Mouse (Mus musculus) ES-E14 (cell line): ENCODE measurements around the gene Gh. TPM values are rescaled to one million over a fixed set of nuclear protein-coding genes. Genes with fewer than 3 reads are reported as not detected.

Source experiments
- DNase-seq: peaks from one replicate; pipeline ENCODE4 v3.0.0-alpha.2; 2013; ENCODE audit warnings: low read depth, low spot score
- H3K27ac ChIP-seq: 2 replicates; pipeline ENCODE4 v1.5.1; 2012; ENCODE audit warnings: low read depth, mild to moderate bottlenecking, low read length, moderate library complexity, mixed read lengths; ENCODE audit not compliant: poor library complexity, insufficient read depth, severe bottlenecking
- H3K36me3 ChIP-seq: 2 replicates; pipeline ENCODE4 v1.6.1; 2012; ENCODE audit warnings: mild to moderate bottlenecking, low read length, moderate library complexity, mixed read lengths; ENCODE audit not compliant: control insufficient read depth, poor library complexity, insufficient read depth, severe bottlenecking
- H3K4me1 ChIP-seq, 2 experiments: fragments of 150-350 bp in 1 of 2; sonication (generic) in 1 of 2; 2 replicates each; pipeline ENCODE4 v1.6.1; 2012; ENCODE audit warnings: low read length in 2 of 2, mild to moderate bottlenecking in 1 of 2, mixed read lengths in 1 of 2; ENCODE audit not compliant: control insufficient read depth in 2 of 2, insufficient read depth in 2 of 2, poor library complexity in 1 of 2
- H3K4me3 ChIP-seq, 2 experiments: fragments of 150-350 bp in 1 of 2; sonication (generic) in 1 of 2; 2 replicates each; pipeline ENCODE4 v1.5.1; 2012; ENCODE audit warnings: low read length in 2 of 2, low read depth in 1 of 2, mild to moderate bottlenecking in 1 of 2, mixed read lengths in 1 of 2; ENCODE audit not compliant: insufficient read depth in 1 of 2, poor library complexity in 1 of 2, severe bottlenecking in 1 of 2
- H3K9ac ChIP-seq: 2 replicates; pipeline ENCODE4 v1.6.1; 2012; ENCODE audit warnings: low read depth, mild to moderate bottlenecking, low read length, mixed read lengths; ENCODE audit not compliant: poor library complexity, insufficient read depth, severe bottlenecking
- H3K9me3 ChIP-seq: fragments of 150-350 bp; sonication (generic); 2 replicates; pipeline ENCODE4 v1.6.1; 2012; ENCODE audit warnings: low read depth, mild to moderate bottlenecking, low read length; ENCODE audit not compliant: control insufficient read depth, insufficient read depth
- CHD2 ChIP-seq: IDR thresholded peaks from 2 replicates; pipeline ENCODE4 v1.6.1; 2014; ENCODE audit warnings: mild to moderate bottlenecking, low read depth, low read length, inconsistent platforms
- HCFC1 ChIP-seq: IDR thresholded peaks from 2 replicates; pipeline ENCODE4 v1.6.1; 2012; ENCODE audit warnings: low read length, inconsistent platforms, borderline replicate concordance; ENCODE audit not compliant: insufficient read depth
- MAFK ChIP-seq: IDR thresholded peaks from 2 replicates; pipeline ENCODE4 v1.6.1; 2014; ENCODE audit warnings: mild to moderate bottlenecking, low read depth, low read length, inconsistent platforms; ENCODE audit not compliant: insufficient read depth
- ZC3H11A ChIP-seq: IDR thresholded peaks from 2 replicates; pipeline ENCODE4 v1.6.1; 2012; ENCODE audit warnings: low read depth, mild to moderate bottlenecking, inconsistent platforms, low read length, borderline replicate concordance
- ZNF384 ChIP-seq: IDR thresholded peaks from 2 replicates; pipeline ENCODE4 v1.6.1; 2012; ENCODE audit warnings: low read depth, low read length, inconsistent platforms
- in situ Hi-C, 2 experiments: fragments of 600-800 bp; cut with MboI; formaldehyde crosslinking; loops; one replicate each; pipeline ENCODE4 v1.15.1; 2025; ENCODE audit warnings: low sequenced_read_pairs in 2 of 2, inconsistent platforms in 1 of 2; ENCODE audit not compliant: unreplicated experiment in 2 of 2
- total RNA-seq: library from RNA; depleted of rRNA; stranded (reverse); fragments of 300-350 nt; gene quantifications from 2 replicates; pipeline ENCODE4 v1.2.3, GENCODE M21; 2012

The Gh gene
- total RNA-seq, 1 experiment, result not detected

GRCm38 (mm10) chr11:106263963-106264362 is 37.7 kb downstream of the Gh start:
- no peak overlapping the region for H3K9ac ChIP-seq
- no peaks in the 10 kb centered on the region for H3K9me3 ChIP-seq
- TF ChIP-seq HCFC1 (no peak), MAFK (no peak), ZC3H11A (no peak), ZNF384 (no peak)
- no peak for DNase-seq
- no peak overlapping the region for H3K27ac ChIP-seq
- peaks cover 56% of the 10 kb centered on the region for H3K36me3 ChIP-seq
- in situ Hi-C loops, result no loop called here
- peaks cover 3 to 6% of the 10 kb centered on the region in 2 experiments; a peak in 2 of 4 replicates for H3K4me1 ChIP-seq
- no peak overlapping the region for H3K4me3 ChIP-seq

- H3K4me3 ChIP-seq, result no peak overlapping the region
- H3K9ac ChIP-seq, result no peak overlapping the region
- peaks cover 61% of the 10 kb centered on the region for H3K36me3 ChIP-seq
- H3K27ac ChIP-seq, result no peak overlapping the region
- no peaks in the 10 kb centered on the region for H3K9me3 ChIP-seq
- DNase-seq, result no peak
- TF ChIP-seq HCFC1 (no peak), ZC3H11A (no peak), MAFK (no peak), CHD2 (no peak), ZNF384 (no peak)
- in situ Hi-C loops, result no loop called here
- peaks cover 0 to 7% of the 10 kb centered on the region in 2 experiments; a peak in 2 of 4 replicates for H3K4me1 ChIP-seq
Measured at GRCm38 (mm10) chr11:106260826-106261450, 40.7 kb downstream of the Gh start.

- in situ Hi-C loops, result no loop called here
- peak overlapping the region; percentile 96 to 100 for H3K4me3 ChIP-seq
- no peak for TF ChIP-seq MAFK
- TF ChIP-seq ZC3H11A, result no peak
- no peak for TF ChIP-seq CHD2
- no peak for TF ChIP-seq ZNF384
- no peak for TF ChIP-seq HCFC1
- H3K27ac ChIP-seq, result no peak overlapping the region
- H3K4me1 ChIP-seq, result peaks cover 4 to 10% of the 10 kb centered on the region in 2 experiments; a peak in 3 of 4 replicates
- no peaks in the 10 kb centered on the region for H3K9me3 ChIP-seq
- H3K9ac ChIP-seq, result peak overlapping the region; percentile 100; the same call in 1 of the 2 replicates
- DNase-seq, result no peak
- peaks cover 50% of the 10 kb centered on the region for H3K36me3 ChIP-seq
Measured at GRCm38 (mm10) chr11:106256775-106257174, 44.9 kb downstream of the Gh start.

GRCm38 (mm10) chr11:106255685-106256451 is 45.8 kb downstream of the Gh start, which contains the start of the genes Ftsj3 and Psmc5:
Gene Ftsj3, minus strand, starts transcription at chr11:106256079.
Gene Psmc5, plus strand, starts transcription at chr11:106256154.
- Histone ChIP-seq H3K27ac (peak within 1 kb of the TSS; percentile 96), H3K4me1 (peaks cover 4 to 10% of the 10 kb centered on the region in 2 experiments; a peak in 3 of 4 replicates), H3K4me3 (peak within 1 kb of the TSS; percentile 96 to 100), H3K9ac (peak within 1 kb of the TSS; percentile 100), H3K9me3 (no peaks in the 10 kb centered on the region), H3K36me3 (peaks cover 44% of the 10 kb centered on the region)
- TF ChIP-seq ZC3H11A (no peak), CHD2 (peak; percentile 82), MAFK (peak; percentile 90), ZNF384 (no peak), HCFC1 (peak; percentile 90)
- in situ Hi-C loops, result no loop called here
- DNase-seq, result peak; percentile 93
